Mouse (Mus musculus): ENCODE measurements at regions not wholly inside any gene's neighbourhood (a gene's known extent, or its start where the extent isn't known, plus 50 kb on each side); places are given as distances from the start of the nearest gene placed in this dataset.
"Not testable (repeated sequence)": the region's sequence is repeated elsewhere in the genome, so short reads cannot be mapped to it uniquely, and the experiment has no call there.

DNA sequence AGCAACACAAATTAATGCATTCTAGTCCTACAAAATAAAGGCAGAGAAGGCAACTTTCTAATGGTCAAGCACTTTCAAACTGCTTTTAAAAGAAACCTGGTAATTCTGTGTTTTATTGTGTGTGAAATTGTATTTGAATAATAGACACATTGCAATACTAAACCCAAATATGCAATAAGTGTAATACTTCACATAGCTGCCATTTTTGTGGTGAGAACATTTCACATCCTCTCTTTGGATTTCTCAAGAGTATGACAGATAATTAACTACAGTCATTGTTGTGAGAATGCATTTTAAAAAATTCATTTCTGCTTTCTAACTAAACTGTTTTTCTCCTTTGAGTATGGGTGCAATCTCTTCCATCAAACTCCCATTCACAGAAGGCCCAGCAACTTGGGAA lies 256.4 kb downstream of the Sema3d start:
- ATAC-seq (ENCODE audit: low TSS enrichment) = no peak

DNA sequence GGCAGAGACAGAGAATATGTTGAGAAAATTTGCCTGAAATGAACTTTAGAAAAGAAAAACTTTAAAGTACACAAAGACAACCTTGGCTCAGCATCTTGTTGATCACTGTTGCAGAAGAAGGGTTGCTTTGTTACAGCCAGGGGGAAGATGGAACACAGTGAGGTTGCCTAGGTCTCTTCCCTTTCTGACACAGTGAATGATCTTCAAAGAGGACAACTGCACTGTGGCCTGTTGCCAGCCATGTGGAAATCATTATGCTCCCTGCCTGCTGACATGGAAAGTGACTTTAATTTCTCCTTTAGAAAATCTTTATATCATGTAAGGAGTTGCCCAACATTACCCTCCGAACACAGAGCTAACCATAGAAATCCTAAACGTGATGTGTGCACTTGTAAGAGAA lies 263.1 kb downstream of the Sema3d start:
- no peak for ATAC-seq (ENCODE audit: low TSS enrichment)

DNA sequence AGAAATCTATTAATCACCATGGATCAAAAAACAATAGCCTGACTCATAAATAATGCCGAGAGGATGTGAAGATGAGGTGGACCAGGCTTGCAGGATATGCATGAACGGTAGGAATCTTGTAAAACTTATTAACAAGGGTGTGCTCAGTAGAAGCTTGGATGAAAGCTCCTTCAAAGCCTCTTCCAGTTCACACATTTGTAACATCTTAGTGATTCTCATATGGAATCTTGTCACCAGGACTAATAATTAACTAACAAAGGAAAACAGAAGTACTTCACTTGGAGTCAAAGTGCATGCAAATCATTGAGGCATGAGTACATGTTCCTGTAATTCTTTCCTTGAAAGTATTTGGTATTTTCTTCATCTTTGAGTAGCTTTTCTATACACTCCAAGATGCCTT lies 290.5 kb downstream of the Sema3d start:
- ATAC-seq (ENCODE audit: low TSS enrichment) = no peak

DNA sequence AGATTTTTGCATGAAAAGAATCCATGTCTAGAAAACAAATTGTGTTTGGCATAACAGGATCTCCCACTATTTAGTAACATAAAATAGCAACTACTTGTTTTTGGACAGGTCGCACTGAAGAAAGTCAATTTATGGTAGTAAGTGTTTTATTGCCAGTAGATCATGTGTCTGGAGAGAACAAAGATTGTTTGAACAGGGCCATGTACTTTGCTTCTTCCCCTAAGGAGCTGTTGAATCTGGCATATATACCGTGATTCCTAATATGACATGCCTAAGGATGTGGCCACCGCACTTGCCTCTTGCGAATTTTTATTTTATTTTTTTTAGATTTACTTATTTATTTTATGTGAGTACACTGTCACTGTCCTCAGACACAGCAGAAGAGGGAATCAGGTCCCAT lies 290.9 kb downstream of the Sema3d start:
- no peak for ATAC-seq (ENCODE audit: low TSS enrichment)

DNA sequence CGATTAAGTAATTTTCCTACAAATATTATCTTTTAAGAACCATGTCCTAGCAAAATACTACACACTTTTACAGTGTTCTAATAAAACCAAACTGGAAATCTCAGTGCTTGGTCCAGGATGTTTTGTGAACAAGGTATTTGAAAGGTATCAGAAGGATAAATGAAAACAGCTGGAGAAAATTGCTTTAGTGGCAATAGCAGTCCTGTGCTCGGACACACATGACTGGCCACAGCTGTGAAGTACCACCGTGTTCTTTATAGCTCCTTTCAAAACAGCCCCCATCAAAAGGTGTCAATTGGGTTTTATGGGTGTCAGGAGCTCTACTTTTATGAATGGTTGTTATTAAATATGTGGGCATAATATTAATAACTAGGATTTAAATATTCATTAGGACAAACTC lies 293.5 kb downstream of the Sema3d start:
- no peak for ATAC-seq (ENCODE audit: low TSS enrichment)

DNA sequence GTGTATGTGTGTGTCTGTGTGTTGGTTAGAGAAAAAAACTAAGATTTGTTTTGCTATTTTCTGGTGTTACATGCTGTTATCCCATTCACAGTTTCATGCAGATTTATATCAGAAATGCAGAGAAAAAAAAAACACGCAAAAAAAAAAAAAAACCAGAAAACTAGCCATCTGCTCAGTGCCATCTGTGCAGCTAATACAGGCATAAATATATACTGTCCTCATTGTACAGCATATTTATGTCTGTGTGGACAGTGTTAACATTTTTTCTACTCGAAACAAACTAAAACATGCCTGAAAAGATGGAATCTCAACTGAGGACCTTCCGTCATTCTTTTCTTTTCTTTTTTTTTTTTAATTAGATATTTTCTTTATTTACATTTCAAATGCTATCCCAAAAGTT lies 331.7 kb downstream of the Sema3d start:
- ATAC-seq (ENCODE audit: low TSS enrichment) = peak; percentile 89

DNA sequence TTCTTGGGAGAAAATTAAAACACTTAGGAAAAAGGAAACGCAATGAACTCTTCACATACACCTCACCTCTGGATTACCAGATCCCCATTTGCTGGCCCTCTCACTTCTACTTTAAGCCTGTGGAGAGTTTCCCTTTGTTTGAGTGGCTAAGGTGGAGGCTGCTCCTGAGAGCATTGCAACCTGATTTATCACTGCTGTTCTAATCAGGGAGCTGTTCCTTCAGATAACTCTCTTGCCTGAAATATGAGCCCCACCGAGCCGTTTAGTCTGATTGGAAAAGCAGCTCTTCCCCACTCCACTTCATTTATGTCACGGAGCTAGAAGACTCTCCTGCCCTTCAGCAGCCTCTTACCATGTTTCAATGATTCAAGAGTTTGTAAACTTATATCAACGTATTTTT lies 368.3 kb downstream of the Sema3d start:
- ATAC-seq (ENCODE audit: low TSS enrichment) = no peak

DNA sequence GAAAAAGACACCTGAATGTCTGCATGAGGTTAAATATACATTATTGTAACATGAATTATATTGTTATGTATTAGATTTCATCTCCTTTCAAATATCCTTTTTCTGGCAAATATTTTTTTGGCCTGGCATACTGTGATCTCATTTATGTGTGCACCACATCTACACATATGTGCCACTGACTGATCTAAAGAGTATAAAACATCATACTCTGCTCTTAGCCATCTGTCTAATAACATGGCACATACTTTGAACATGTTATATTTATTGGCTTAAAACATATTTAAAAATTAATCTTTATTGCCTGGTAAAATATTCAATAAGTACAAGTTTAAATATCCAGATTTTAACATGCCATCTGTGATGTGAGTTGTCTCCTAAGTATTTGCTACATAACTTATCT lies 365.6 kb upstream of the Sema3a start:
- ATAC-seq (ENCODE audit: low TSS enrichment) = no peak

DNA sequence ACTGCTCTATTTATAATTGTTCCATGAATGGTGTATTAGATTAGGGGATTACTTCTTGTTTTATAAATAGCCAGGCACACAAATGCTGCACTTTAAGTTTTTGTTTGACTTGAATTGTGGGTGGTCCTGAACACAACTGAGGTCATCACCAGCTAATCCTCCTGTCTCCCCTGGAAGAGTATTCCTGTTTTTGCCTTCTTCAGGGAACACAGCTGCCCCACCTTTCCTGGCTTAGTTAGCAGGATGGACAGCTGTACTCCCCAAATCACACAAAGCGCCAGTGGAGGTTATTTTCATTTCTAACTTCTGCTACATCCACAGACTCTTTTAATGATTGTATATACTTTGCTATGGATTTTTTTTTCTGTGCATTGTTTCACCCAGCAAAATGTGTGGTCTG lies 357.8 kb upstream of the Sema3a start:
- ATAC-seq (ENCODE audit: low TSS enrichment) = no peak

DNA sequence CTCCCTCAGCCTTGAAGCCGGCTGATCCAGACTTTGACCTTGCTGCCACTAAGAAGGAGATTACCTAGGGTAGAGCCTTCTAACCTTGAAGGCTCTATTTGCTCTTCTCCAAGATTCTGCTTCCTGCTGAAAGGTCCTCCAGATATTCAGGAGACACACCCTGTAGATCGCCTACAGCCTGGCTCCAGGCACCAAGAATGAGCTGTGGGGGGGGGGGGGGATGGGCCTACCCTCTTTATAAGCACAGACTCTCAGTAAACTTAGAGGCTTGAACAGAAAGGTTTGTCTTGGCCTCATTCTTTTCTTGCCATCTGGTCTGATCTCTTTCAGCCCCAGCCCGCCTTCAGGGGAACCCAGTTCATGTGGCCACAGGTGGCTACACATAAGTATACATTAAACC lies 342.5 kb upstream of the Sema3a start:
- no peak for ATAC-seq (ENCODE audit: low TSS enrichment)

DNA sequence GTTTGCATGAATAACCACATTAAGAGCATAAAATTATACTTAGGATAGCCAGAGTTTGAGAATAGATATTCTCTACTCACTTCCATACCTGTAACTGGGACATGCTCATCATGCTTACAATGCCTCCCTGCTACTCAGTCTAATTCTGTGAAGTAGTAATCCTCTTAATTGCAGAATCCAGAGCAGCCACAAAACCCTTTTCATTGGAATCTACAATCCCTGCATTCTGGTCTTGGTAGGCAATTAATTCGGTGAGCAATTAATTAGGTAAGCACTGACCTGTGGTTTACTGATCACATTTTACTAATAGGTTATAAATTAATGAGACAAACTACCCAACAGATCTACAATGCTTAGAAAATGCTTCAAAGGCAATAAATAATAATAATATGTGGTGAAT lies 316.5 kb upstream of the Sema3a start:
- ATAC-seq (ENCODE audit: low TSS enrichment) = no peak

DNA sequence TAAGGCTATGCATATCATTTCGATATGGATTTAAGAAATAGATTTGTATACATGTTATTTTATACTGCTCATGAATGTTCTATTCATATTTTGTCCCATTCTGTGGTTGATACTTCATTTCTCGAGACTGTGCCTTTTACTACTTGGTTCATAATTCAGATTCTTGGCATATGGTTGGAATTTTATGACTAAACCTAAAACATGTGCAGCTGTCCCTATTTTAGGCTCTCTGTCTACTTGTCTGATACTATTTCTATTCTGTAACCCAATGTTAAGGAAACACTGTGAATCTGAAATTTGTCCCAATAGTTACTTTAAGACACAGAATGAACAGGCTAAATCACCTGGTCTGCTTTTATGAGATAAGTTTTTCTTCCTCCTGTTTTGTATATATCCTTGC lies 315.3 kb upstream of the Sema3a start:
- peak; percentile 95 for ATAC-seq (ENCODE audit: low TSS enrichment)

DNA sequence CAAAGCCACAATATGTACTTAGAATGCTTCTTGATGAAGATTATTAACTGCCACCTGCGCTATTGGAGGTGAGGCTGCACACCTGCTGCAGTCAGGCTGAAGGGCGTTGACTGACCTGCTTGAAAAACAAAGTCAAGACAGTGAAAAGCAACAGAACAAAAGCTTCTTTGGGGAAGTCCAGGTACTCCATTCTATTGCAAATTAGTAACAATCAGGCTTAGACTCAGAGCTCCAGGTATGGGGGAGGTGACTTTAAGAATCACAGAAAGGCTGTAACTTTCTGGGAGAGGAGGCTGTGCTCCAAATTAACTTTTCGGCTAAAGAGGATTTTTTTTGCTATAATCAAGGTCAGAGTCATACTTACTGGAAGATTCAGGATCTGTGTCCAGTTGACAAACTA lies 278.0 kb upstream of the Sema3a start:
- ATAC-seq (ENCODE audit: low TSS enrichment) = not testable (repeated sequence)

DNA sequence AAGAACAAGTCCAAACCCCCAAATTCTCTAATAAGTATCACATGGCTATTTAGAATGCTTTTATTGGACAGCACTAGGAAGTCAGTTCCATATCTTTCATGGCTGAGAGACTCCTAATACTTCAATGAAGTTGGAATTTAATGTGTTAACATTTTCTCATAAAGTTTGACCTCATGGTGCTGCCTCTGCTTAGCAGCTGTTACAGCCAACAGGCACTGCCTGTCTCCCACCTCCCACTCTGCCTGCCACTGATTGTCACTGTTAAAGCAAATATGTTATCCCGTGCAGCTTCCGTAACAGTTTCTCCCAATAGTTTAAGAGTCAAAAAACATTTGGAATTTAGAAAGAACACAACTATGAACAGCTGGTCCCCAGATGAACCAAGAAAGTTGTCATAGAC lies 268.3 kb upstream of the Sema3a start:
- no peak for ATAC-seq (ENCODE audit: low TSS enrichment)

DNA sequence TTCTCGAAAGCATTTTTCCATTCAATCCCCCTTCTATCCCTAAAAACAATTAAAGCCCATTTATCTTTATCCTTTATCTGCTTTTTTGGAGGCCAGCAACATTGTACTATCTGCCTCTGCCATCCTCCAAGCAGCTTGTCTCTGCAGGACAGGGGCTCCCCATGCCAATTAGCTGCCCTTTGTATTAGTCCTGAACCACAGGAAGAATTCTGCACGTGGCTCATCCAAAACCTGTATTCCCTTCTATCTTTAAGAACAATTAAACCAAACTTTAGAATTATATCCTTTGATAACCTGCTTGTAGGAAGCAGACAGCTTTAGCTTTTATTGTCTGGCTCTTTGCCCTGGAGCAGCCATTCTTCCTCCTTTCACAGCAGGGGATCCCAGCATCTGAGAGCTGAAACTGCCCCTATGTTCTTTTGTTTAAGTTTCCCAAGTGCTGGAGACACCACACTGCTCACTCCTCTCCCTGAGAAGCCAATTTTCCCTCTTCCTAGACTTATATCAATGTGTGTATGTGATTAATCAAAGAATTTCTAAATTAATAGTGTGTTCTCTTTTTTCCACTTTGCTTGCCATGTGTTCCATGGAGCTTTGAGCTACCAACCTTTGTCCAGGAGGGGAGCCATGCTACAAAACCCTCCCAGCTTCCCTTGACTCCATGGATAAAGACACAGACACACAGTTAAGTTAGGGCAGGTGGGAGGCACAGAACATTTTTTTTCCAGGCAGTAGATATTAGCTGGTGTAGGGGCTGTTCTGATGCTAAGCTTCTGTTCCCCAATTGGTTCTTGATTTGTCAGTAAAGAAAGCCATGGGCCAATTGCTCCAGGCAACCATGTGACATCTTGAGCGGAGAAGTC lies 256.6 kb upstream of the Sema3a start:
- ATAC-seq (ENCODE audit: low TSS enrichment) = no peak

DNA sequence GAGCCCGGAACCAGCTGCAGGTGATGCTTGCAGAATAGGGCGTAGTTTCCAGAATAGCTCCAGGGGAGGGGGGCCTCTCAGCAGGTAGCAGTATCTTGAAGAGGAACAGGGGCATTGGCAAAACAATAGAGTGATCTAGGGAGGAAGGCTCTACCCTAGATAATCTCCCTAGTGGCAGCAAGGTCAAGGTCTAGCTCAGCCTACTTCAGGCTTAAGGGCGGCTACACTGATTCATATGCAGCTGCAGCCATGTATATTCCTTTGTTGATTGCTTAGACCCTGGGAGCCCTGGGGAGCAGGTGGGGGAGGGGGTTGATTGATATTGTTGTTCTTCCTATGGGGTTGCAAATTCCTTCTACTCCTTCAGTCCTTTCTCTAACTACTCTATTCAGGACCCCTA lies 252.3 kb upstream of the Sema3a start:
- no peak for ATAC-seq (ENCODE audit: low TSS enrichment)

DNA sequence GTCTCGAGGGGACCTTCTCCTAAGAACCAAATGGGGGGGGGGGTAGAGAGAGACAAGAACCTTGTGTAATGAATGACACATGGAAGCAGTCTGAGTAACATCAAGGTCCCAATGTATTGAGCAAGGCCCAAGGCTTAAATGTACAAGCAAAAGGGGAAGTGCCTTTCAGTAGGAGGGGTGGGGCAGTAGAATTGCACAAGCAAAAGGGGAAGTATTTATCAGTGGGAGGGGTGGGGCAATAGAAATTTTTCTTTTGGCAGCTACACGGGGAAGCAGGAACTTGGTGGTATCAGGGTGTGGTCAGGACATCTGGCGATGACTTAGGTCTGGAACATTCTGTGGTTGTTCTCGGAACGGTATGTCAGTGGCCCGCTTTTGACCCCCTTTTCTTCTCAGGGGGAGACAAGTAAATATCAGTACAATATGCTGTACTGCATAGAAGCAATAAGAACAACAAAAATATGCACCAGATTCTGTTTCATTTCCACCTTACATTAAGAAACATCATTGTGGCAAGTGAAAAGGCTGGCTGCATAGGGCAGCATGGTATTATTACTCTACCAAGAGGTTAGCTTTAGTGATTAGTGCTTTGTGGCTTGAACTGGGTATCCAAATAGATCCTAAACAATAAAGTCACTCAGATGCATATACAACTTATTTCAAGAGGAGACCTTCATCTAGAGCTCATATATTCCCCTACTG lies 247.5 kb upstream of the Sema3a start:
- no peak for ATAC-seq (ENCODE audit: low TSS enrichment)

DNA sequence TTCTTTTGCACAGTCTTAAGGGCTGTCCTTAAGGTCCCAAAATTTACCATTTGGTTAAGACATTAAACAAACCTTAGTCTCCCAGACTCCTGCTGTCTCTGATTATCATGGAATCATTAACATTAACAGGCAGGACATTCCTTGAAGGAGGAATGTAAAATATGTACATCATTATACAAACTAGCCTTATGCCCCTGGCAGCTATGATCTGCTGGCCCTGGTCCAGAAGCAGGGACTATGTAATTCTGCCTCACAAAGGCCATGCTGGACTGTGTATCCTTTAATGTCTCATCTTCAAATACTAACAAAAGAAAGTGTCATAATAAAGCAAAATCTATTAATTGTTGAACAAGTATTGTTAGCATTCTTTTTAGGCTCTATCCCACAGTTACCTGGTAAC lies 232.9 kb upstream of the Sema3a start:
- no peak for ATAC-seq (ENCODE audit: low TSS enrichment)

DNA sequence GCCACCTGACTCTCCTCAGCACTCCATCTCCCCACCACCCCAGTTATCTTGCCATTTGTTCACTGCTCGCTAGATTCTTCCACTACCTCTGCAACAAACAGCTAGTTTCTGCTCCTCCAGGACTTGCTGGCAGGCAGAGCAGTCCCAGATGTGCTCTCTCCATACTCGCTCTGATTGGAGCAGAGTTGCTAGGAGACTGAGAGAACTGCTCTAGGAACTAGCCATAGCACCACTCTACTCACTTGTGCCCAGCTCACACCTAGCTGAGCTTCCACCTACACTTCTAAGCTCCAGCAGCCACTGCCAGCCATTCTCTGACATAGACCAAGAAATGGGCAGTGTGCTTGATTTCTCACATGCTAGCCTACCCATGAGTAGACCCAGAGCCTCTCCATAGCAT lies 230.6 kb upstream of the Sema3a start:
- ATAC-seq (ENCODE audit: low TSS enrichment) = no peak

DNA sequence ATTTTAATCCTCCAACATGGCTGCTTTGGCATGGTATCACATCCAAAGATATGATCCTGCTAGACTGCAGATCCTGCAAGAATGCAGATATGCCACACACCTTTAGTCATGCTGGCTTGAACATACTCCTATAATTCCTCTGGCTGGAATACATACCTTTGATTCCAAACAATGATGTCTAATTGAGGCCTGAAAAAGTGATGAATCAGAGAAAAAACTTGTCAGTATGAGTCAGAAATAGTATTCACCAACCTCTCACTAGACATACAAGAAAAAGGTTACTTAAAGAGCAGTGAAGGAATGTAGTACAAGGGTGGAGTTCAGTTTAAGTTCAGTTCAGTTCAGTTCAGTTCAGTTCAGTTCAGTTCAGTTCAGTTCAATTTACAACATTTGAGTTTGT lies 214.5 kb upstream of the Sema3a start:
- ATAC-seq (ENCODE audit: low TSS enrichment) = no peak

DNA sequence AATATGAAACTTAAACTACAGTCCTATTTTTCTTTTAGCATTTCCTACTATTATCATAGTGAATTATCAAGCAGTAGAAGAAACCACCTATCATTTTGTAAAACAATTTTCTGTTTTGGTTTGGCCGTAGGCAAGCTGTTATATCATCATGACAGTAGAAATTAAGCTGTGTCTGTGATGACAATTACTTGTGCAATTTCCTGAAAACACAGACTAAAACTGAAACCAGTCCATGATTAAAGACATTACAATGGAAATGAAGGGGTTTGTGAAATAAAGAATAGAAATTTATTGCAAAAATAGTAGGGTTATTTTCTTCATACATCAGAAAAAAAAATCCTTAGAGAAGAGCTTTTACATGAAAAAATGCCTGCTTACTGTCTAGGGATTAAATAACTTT lies 210.8 kb upstream of the Sema3a start:
- no peak for ATAC-seq (ENCODE audit: low TSS enrichment)

DNA sequence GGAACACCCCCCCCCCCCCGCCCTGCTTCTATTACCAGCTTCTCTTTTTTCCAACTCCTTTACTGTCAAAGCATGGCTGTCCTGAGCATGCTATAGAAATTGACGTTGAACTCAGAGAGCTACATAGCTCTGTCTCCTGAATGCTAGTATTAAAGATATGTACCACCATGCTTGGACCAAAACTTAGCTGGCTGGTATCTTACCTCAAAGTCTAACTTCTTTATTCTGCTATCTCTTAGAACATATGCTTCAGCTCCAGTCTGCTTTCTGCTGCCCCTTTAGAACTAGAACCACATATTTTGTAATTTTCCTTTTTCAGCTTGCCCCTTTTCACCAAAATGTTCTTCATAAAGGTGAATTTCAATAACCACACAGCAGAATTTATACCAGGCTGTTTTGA lies 205.9 kb upstream of the Sema3a start:
- no peak for ATAC-seq (ENCODE audit: low TSS enrichment)

DNA sequence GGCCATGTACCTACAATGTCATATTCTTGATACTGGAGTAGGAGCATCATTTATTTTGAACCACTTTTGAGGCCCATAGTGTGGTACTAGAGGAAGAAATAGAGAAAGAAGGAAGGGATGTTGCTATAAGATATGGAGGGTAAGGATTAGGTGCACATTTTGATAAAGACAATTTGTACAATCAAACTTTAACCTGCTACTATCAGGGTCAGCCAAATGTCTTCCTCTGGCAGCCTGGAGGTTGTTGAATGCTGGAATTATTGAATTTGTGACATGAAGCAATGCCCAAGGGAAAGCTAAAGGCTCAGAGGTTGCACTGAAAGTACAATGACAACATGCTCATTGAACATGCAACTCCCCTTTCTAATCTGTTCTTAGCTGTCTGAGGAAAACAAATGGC lies 202.3 kb upstream of the Sema3a start:
- no peak for ATAC-seq (ENCODE audit: low TSS enrichment)

DNA sequence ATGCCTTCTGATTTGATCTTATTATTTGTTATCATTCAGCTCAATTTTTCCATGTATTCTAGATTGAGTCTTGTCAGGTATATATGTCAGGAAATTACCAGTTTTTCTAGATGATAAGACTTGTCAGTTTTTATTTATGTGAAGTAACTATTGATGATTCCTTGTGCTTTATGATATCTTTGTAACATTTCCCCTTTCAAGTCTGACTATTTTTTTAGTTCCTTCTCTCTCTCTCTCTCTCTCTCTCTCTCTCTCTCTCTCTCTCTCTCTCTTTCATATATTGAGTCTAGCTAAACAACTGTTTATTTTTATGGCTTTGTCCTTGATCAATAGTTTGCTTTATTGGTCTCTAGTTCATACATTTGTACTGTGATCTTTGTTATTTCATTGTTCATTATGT lies 199.7 kb upstream of the Sema3a start:
- ATAC-seq (ENCODE audit: low TSS enrichment) = no peak

Measured in frontal cortex, adult (tissue).